Mouse (Mus musculus): Measurements from ENCODE around the gene Il27ra. TPM values are rescaled to one million over a fixed set of nuclear protein-coding genes. Genes with fewer than 3 reads are reported as not detected.

The Il27ra gene
- 0.16 and 0.33 TPM in 2 replicates for polyA plus RNA-seq (2014; fragmentation: Nextera tagmentation; extraction: Ambion mirVana)

GRCm38 (mm10) chr8:84042066-84042947 is at the start of gene Il27ra:
TSS of gene Il27ra (minus strand) at chr8:84042589.
- H3K4me1 ChIP-seq (ENCODE audit: control insufficient read depth, insufficient read depth, low read length): no peaks in the 10 kb centered on the region
- H3K27ac ChIP-seq (replicated peaks; ENCODE audit: low read depth, low read length): no peak within 1 kb of the TSS
- peak within 1 kb of the TSS; percentile 21 for H3K4me3 ChIP-seq (replicated peaks; ENCODE audit: low read depth, low read length)
- H3K27me3 ChIP-seq (ENCODE audit: control insufficient read depth, insufficient read depth, low read length): peaks cover 54% of the 10 kb centered on the region
- H3K9me3 ChIP-seq (ENCODE audit: control insufficient read depth, low read length): no peaks in the 10 kb centered on the region
- DNase-seq (peak; percentile 81), ATAC-seq (ENCODE audit: low FRiP score, low TSS enrichment) (peak; percentile 50; the same call in 1 of the 2 replicates)
- H3K36me3 ChIP-seq (ENCODE audit: control insufficient read depth, insufficient read depth, low read length): no peaks in the 10 kb centered on the region
- peak within 1 kb of the TSS; percentile 52 for H3K4me2 ChIP-seq (ENCODE audit: low read length)
- WGBS: 3% methylated on average over 40 of the region's 40 CpGs
- H3K9ac ChIP-seq (replicated peaks; ENCODE audit: low read length): peak within 1 kb of the TSS; percentile 29

DNA sequence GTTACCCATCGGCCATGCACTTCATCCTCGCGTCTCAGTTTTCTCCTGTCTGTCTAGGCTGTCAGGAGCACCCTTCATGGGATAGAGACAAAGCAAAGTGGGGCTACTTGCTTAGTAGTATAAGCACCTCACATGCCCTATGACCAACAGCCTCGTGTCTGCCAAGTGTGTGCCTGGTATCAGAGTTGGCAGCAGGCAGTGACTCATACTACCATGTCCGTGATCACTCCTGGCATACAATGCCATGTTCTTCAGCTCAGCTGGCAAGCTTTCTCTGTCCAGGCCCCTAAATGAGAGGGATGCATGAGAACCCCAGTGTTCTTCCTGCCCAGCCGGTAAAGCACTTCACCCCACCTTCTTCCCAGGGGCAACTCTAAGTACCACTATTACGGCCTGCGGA is 48.2 kb upstream of the Il27ra start:
- ATAC-seq (ENCODE audit: low FRiP score, low TSS enrichment) (no peak), DNase-seq (no peak)
- WGBS: 97% methylated on average over 8 of the region's 8 CpGs
- Histone ChIP-seq H3K4me1 (ENCODE audit: control insufficient read depth, insufficient read depth, low read length) (no peaks in the 10 kb centered on the region), H3K9me3 (ENCODE audit: control insufficient read depth, low read length) (no peaks in the 10 kb centered on the region), H3K9ac (replicated peaks; ENCODE audit: low read length) (no peak overlapping the region), H3K36me3 (ENCODE audit: control insufficient read depth, insufficient read depth, low read length) (peaks cover 95% of the 10 kb centered on the region), H3K27ac (replicated peaks; ENCODE audit: low read depth, low read length) (no peak overlapping the region), H3K4me3 (replicated peaks; ENCODE audit: low read depth, low read length) (no peak overlapping the region), H3K27me3 (ENCODE audit: control insufficient read depth, insufficient read depth, low read length) (no peaks in the 10 kb centered on the region), H3K4me2 (ENCODE audit: low read length) (no peak overlapping the region)

- no peak overlapping the region for H3K9ac ChIP-seq (replicated peaks; ENCODE audit: low read length)
- ATAC-seq (ENCODE audit: low FRiP score, low TSS enrichment) (no peak), DNase-seq (no peak)
- H3K27ac ChIP-seq (replicated peaks; ENCODE audit: low read depth, low read length): no peak overlapping the region
- H3K4me1 ChIP-seq (ENCODE audit: control insufficient read depth, insufficient read depth, low read length): no peaks in the 10 kb centered on the region
- no peak overlapping the region for H3K4me2 ChIP-seq (ENCODE audit: low read length)
- 90% methylated on average over 9 of the region's 9 CpGs for WGBS
- peaks cover 91% of the 10 kb centered on the region for H3K36me3 ChIP-seq (ENCODE audit: control insufficient read depth, insufficient read depth, low read length)
- no peak overlapping the region for H3K4me3 ChIP-seq (replicated peaks; ENCODE audit: low read depth, low read length)
- H3K9me3 ChIP-seq (ENCODE audit: control insufficient read depth, low read length): no peaks in the 10 kb centered on the region
- H3K27me3 ChIP-seq (ENCODE audit: control insufficient read depth, insufficient read depth, low read length): no peaks in the 10 kb centered on the region
These were observed 46.9 kb upstream of the Il27ra start for GRCm38 (mm10) chr8:84089277-84089676.

- DNase-seq (no peak), ATAC-seq (ENCODE audit: low FRiP score, low TSS enrichment) (no peak)
- H3K36me3 ChIP-seq (ENCODE audit: control insufficient read depth, insufficient read depth, low read length): peaks cover 93% of the 10 kb centered on the region
- H3K4me3 ChIP-seq (replicated peaks; ENCODE audit: low read depth, low read length): no peak overlapping the region
- WGBS: 97% methylated on average over 14 of the region's 14 CpGs
- H3K4me1 ChIP-seq (ENCODE audit: control insufficient read depth, insufficient read depth, low read length): no peaks in the 10 kb centered on the region
- H3K9ac ChIP-seq (replicated peaks; ENCODE audit: low read length): no peak overlapping the region
- no peak overlapping the region for H3K4me2 ChIP-seq (ENCODE audit: low read length)
- no peaks in the 10 kb centered on the region for H3K9me3 ChIP-seq (ENCODE audit: control insufficient read depth, low read length)
- no peak overlapping the region for H3K27ac ChIP-seq (replicated peaks; ENCODE audit: low read depth, low read length)
- no peaks in the 10 kb centered on the region for H3K27me3 ChIP-seq (ENCODE audit: control insufficient read depth, insufficient read depth, low read length)
These were observed 45.4 kb upstream of the Il27ra start for GRCm38 (mm10) chr8:84087821-84088220.

DNA sequence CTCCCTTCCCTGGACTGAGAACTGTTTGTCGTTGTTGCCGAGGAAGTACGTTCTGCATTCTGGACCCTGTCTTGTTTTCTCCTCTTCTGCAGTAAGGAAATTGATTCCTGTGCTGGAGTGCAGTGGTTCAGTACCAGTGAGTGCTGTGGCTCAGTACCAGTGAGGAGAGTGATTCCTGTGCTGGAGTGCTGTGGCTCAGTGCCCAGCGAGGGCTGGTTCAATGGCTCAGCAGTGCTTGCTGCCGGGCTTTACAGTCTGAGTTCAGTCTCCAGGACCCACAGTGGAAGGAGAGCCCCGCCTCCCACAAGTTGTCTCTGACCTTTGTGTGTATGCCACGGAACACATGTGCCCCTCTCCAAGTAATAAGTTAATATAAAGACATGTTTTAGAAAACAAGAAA is 44.8 kb upstream of the Il27ra start:
- 92% methylated on average over 7 of the region's 7 CpGs for WGBS

DNA sequence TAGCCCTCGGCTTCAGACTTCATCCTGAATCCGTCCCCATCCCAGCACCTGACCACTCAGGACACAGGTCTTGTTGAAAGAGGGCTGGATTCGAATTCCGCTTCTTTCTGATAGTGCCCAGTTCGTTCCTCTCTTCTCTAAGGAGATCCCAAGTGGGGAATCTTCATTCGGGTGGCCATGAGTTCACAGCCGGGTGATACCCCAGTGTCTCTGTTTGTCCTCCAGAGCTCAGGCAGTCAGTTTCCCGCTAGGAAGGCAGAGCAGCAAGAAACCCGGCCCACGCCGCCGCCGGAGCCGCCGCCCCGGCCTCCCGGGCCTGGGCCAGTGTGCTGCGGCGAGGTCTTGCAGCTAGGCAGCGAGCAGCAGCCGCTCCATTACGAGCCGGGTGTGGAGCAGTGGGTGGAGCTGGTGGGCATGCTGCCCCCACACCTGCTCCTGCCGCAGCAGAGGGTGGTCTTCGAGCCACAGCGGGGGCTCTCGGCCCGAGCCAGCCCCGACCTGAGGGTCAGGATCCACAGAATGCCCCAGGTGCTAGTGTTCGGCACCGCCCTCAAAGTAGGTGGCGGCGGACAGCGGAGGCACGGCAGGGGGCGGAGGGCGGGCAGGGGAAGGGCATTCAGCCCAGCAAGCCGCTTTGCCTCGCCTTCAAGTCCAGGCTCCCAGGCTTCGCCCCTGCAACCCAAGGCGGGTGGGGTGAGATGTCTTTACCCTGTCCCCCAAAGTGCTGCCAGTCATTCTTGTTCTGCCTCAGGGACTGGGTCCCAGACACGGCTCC is 42.1 kb upstream of the Il27ra start:
- no peak overlapping the region for H3K9ac ChIP-seq (replicated peaks; ENCODE audit: low read length)
- H3K9me3 ChIP-seq (ENCODE audit: control insufficient read depth, low read length): no peaks in the 10 kb centered on the region
- H3K36me3 ChIP-seq (ENCODE audit: control insufficient read depth, insufficient read depth, low read length): peaks cover 92% of the 10 kb centered on the region
- no peak overlapping the region for H3K27ac ChIP-seq (replicated peaks; ENCODE audit: low read depth, low read length)
- H3K4me2 ChIP-seq (ENCODE audit: low read length): no peak overlapping the region
- 29% methylated on average over 42 of the region's 42 CpGs for WGBS
- DNase-seq (no peak), ATAC-seq (ENCODE audit: low FRiP score, low TSS enrichment) (no peak)
- H3K27me3 ChIP-seq (ENCODE audit: control insufficient read depth, insufficient read depth, low read length): no peaks in the 10 kb centered on the region
- H3K4me3 ChIP-seq (replicated peaks; ENCODE audit: low read depth, low read length): no peak overlapping the region
- H3K4me1 ChIP-seq (ENCODE audit: control insufficient read depth, insufficient read depth, low read length): no peaks in the 10 kb centered on the region

More for the DNA sequence above, 44.8 kb upstream of the Il27ra start:
- ATAC-seq (ENCODE audit: low FRiP score, low TSS enrichment): no peak
- no peaks in the 10 kb centered on the region for H3K4me1 ChIP-seq (ENCODE audit: control insufficient read depth, insufficient read depth, low read length)
- H3K27me3 ChIP-seq (ENCODE audit: control insufficient read depth, insufficient read depth, low read length): no peaks in the 10 kb centered on the region
- peaks cover 93% of the 10 kb centered on the region for H3K36me3 ChIP-seq (ENCODE audit: control insufficient read depth, insufficient read depth, low read length)
- H3K4me2 ChIP-seq (ENCODE audit: low read length): no peak overlapping the region
- no peak overlapping the region for H3K27ac ChIP-seq (replicated peaks; ENCODE audit: low read depth, low read length)
- no peak overlapping the region for H3K9ac ChIP-seq (replicated peaks; ENCODE audit: low read length)
- H3K9me3 ChIP-seq (ENCODE audit: control insufficient read depth, low read length): no peaks in the 10 kb centered on the region
- H3K4me3 ChIP-seq (replicated peaks; ENCODE audit: low read depth, low read length): no peak overlapping the region
- no peak for DNase-seq

GRCm38 (mm10) chr8:84083829-84084241 is 41.4 kb upstream of the Il27ra start:
- DNase-seq (peak; percentile 53), ATAC-seq (ENCODE audit: low FRiP score, low TSS enrichment) (no peak)
- Histone ChIP-seq H3K9me3 (ENCODE audit: control insufficient read depth, low read length) (no peaks in the 10 kb centered on the region), H3K4me3 (replicated peaks; ENCODE audit: low read depth, low read length) (no peak overlapping the region), H3K27me3 (ENCODE audit: control insufficient read depth, insufficient read depth, low read length) (no peaks in the 10 kb centered on the region), H3K36me3 (ENCODE audit: control insufficient read depth, insufficient read depth, low read length) (peaks cover 90% of the 10 kb centered on the region), H3K9ac (replicated peaks; ENCODE audit: low read length) (no peak overlapping the region), H3K4me1 (ENCODE audit: control insufficient read depth, insufficient read depth, low read length) (no peaks in the 10 kb centered on the region), H3K27ac (replicated peaks; ENCODE audit: low read depth, low read length) (no peak overlapping the region), H3K4me2 (ENCODE audit: low read length) (no peak overlapping the region)
- WGBS: 13% methylated on average over 8 of the region's 8 CpGs

GRCm38 (mm10) chr8:84079206-84079605 is 36.8 kb upstream of the Il27ra start:
- ATAC-seq (ENCODE audit: low FRiP score, low TSS enrichment): no peak

More at GRCm38 (mm10) chr8:84079206-84079605, 36.8 kb upstream of the Il27ra start:
- Histone ChIP-seq H3K4me3 (replicated peaks; ENCODE audit: low read depth, low read length) (no peak overlapping the region), H3K9me3 (ENCODE audit: control insufficient read depth, low read length) (no peaks in the 10 kb centered on the region), H3K36me3 (ENCODE audit: control insufficient read depth, insufficient read depth, low read length) (peaks cover 85% of the 10 kb centered on the region), H3K4me1 (ENCODE audit: control insufficient read depth, insufficient read depth, low read length) (no peaks in the 10 kb centered on the region), H3K27ac (replicated peaks; ENCODE audit: low read depth, low read length) (no peak overlapping the region), H3K4me2 (ENCODE audit: low read length) (no peak overlapping the region), H3K9ac (replicated peaks; ENCODE audit: low read length) (no peak overlapping the region), H3K27me3 (ENCODE audit: control insufficient read depth, insufficient read depth, low read length) (no peaks in the 10 kb centered on the region)
- DNase-seq: no peak
- 88% methylated on average over 5 of the region's 5 CpGs for WGBS

All from midbrain, embryonic 14.5 days (tissue).